Mouse (Mus musculus): ENCODE measurements around the gene Prkcq.

Gene Prkcq

GRCm38 (mm10) chr2:11171754-11172501 is at the start of gene Prkcq:
TSS of gene Prkcq (plus strand) at chr2:11172108.
- no peak for DNase-seq (ENCODE audit: low read depth)

GRCm38 (mm10) chr2:11130881-11131280 is 41.0 kb upstream of the Prkcq start:
- no peak for DNase-seq (ENCODE audit: low read depth)

- no peak for DNase-seq (ENCODE audit: low read depth)
Observed at GRCm38 (mm10) chr2:11135718-11136117, 36.2 kb upstream of the Prkcq start.

- no peak for DNase-seq (ENCODE audit: low read depth)
Observed at GRCm38 (mm10) chr2:11138076-11138475, 33.8 kb upstream of the Prkcq start.

GRCm38 (mm10) chr2:11139518-11140152 is 32.3 kb upstream of the Prkcq start:
- DNase-seq (ENCODE audit: low read depth) = no peak

DNA sequence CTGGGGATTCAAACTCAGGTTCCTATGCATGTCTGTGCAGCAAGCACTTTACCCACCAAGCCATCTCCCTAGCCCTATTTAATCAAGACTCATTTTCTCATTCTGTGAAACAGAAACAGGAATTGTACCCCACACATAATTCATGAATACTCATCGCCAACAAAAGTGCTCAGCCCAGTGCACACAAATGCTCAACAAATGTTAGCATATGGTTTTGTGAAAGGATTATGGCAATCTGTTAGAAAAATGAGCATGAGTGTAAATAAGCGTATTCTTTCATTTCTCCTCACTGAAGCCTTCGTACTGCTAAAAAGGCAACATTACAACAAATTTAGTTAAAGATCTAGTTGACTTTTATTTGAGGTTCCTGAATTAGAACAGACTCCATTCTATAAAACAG is 31.5 kb upstream of the Prkcq start:
- no peak for DNase-seq (ENCODE audit: low read depth)

DNA sequence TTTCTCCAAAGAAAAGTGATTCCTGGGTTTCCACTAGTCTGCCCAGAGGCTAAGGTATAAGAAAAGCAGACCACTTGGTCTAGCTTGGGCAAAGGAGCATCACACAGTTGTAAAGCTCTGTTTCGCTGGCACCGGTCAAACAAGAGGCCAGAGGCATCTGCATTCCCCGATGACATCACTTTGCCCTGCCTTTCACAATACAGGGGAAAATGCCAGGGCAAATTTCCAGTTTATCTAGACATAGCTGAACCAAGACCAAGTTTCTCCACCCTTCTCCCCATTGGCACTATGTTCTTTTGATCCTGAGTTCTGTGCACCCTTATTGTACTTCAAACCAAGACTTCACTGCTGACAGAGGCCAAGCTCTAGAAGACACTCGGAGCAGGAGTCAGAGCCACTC is 22.8 kb upstream of the Prkcq start:
- no peak for DNase-seq (ENCODE audit: low read depth)

DNA sequence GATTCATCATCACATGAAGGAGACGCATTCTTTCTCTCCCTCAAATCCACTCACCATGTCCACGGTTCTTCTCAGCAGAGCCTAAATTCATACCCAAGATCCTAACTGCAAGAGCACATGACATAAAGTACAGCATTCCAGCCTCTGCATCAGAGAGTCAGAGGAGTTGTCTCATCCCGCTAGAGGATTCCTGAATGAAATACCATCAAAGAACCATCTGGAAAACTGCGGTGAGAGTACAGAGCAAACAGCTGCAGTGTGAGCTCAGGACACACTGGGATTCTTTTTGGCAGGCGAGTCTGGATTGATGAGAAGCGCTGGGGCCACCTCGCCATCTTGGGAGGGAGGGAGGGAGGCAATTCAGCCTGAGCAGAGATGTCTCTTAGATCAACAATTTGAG is 20.9 kb upstream of the Prkcq start:
- no peak for DNase-seq (ENCODE audit: low read depth)

- DNase-seq (ENCODE audit: low read depth) = no peak
Observed at GRCm38 (mm10) chr2:11151655-11152323, 20.1 kb upstream of the Prkcq start.

DNA sequence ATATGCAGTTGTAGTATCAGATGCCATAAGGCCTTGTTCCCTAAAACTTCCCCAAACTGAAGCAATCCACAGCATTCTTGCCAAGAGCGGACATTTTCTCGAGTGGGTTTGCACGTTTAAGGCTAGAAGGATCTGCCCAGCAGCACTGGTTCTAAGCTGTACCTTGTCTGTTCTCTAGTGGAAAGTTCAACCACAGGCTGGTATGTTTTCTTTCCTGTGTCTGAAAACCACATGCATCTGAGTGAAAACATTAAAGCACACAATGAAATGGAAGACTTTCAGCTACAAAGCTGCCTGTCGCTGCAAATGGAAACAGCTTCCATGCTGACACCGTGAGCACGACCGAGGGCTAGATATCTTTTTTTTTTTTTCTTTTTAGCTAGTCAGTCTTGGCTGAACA is 12.3 kb upstream of the Prkcq start:
- no peak for DNase-seq (ENCODE audit: low read depth)

DNA sequence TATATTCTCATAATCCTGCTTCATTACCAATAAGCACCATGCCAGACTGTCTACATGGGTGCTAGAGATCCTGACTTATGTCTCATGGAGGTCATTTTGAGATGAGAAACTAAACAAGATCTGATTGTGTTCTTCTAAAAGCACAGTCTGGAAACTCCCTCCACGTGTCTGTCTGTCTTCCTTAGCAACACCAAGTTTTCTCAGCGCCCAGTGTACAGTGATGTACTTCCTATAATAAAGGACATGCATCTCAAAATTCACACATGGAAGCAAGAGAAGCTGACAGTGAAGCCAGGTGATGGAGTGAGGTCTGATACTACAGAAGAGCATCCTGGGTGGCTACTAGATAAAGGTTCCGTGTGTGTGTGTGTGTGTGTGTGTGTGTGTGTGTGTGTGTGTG is 11.2 kb upstream of the Prkcq start:
- no peak for DNase-seq (ENCODE audit: low read depth)

GRCm38 (mm10) chr2:11161336-11161735 is 10.6 kb upstream of the Prkcq start:
- DNase-seq (ENCODE audit: low read depth) = no peak

- DNase-seq (ENCODE audit: low read depth) = no peak
Observed at GRCm38 (mm10) chr2:11162701-11163100, 9.2 kb upstream of the Prkcq start.

GRCm38 (mm10) chr2:11164170-11164569 is 7.7 kb upstream of the Prkcq start:
- DNase-seq (ENCODE audit: low read depth) = no peak

GRCm38 (mm10) chr2:11169721-11170335 is 2.1 kb upstream of the Prkcq start:
- no peak for DNase-seq (ENCODE audit: low read depth)

DNA sequence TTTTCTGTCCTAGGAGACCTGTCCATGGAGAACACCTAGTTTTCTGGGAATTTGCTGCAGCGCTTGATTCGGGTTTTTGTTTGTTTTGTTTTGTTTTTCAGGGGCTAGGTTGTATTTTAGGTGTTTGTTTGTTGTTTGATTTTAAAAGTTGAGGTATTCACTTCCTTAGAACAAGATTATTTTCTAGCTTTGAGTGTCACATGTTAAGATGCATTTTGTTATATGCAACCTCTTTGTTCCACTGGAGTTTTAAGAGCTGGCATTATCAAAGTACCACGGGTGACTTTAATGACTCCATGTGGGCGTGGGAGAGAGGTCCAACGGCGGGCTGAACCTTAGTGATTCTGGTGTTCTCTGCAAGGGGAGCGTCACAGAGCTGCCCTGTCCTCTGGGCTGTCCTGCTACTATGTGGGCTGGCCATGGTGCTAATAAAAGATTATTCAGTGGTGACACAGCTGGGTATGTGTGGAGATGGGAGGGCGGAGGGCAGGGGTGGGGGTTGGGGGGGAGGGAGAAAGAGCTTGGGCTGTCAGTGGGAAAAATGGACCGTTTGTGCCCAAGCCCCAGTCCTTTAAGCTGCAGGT is 1.0 kb downstream of the Prkcq start:
- DNase-seq (ENCODE audit: low read depth) = no peak

GRCm38 (mm10) chr2:11173521-11173920 is 1.6 kb downstream of the Prkcq start:
- no peak for DNase-seq (ENCODE audit: low read depth)

GRCm38 (mm10) chr2:11174101-11174500 is 2.2 kb downstream of the Prkcq start:
- DNase-seq (ENCODE audit: low read depth) = no peak

- no peak for DNase-seq (ENCODE audit: low read depth)
Observed at GRCm38 (mm10) chr2:11177880-11178279, 6.0 kb downstream of the Prkcq start.

DNA sequence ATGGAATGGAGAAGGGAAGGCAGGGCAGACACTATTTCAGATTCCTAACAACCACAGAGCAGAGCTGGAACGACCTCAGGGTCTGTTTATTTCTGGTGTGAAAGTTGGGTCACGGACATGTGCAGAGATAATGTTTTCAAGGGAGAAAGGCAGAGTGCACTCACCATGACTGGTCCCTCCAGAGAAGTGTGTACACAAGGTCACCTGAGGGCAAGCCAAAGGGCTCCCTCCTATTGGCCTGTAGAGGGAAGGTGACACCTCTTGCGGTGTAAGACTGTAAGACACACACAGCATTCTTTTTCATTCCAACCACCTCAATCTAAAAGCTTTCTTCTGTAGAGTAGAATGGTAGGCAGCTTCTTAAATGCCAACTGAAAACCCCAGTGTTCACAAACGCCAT is 9.6 kb downstream of the Prkcq start:
- no peak for DNase-seq (ENCODE audit: low read depth)

GRCm38 (mm10) chr2:11182096-11182495 is 10.2 kb downstream of the Prkcq start:
- DNase-seq (ENCODE audit: low read depth) = no peak

GRCm38 (mm10) chr2:11183991-11184390 is 12.1 kb downstream of the Prkcq start:
- DNase-seq (ENCODE audit: low read depth) = no peak
